22 mouse cellular contexts compared by ENCODE assay signal in the genomic region with DNA sequence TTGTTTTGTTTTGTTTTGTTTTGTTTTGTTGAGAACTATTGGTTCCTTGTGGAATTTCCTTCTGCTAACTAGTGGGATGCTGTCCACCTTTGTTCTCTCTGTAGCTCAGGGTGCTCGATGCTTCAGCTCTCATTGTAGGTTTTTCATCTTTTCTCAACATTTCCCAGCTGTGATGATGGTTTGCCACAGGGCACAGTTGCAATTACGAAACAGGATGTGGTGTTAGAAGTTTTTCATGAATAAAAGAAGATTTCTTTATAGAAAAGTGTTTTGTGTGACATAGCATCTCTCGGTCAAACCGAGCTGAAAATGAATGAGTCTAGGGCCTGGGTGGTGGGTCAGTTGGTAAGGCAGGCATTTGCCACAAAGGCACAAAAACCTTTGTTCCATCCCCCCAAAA.
"Had no signal": no experiment of that assay in that cellular context is flagged by ENCODE, and none has a peak within 500 bp of the region (broad histone marks: within the 10 kb centered on the region; RNA-seq: fewer than 3 reads in every experiment).

No protein-coding gene starts in this region.

- H3K27ac ChIP-seq: limb, embryonic 10.5 days; limb, embryonic 13.5 days; liver, embryonic 12.5 days; liver, embryonic 15.5 days; lung, embryonic 15.5 days; neural tube, embryonic 12.5 days; neural tube, embryonic 15.5 days; stomach, embryonic 15.5 days had no signal

- ATAC-seq: intestine, embryonic 16.5 days; liver, embryonic 12.5 days had no signal

- H3K9ac ChIP-seq: limb, embryonic 13.5 days; liver, embryonic 12.5 days; liver, embryonic 15.5 days; lung, embryonic 15.5 days; neural tube, embryonic 12.5 days; neural tube, embryonic 15.5 days; stomach, embryonic 15.5 days had no signal

- H3K9me3 ChIP-seq: limb, embryonic 10.5 days; limb, embryonic 13.5 days; liver, embryonic 12.5 days; liver, embryonic 15.5 days; lung, embryonic 15.5 days; neural tube, embryonic 12.5 days; neural tube, embryonic 15.5 days; stomach, embryonic 15.5 days had no signal

- DNase-seq: kidney, adult 18-20 months; kidney, adult 9 months; kidney, postnatal 14 days; kidney, postnatal 4 days; liver; lung, adult 18-20 months; lung, postnatal 10 days; lung, postnatal 36 days; midbrain, embryonic 14.5 days; retina, postnatal 1 day; thymus, adult 18-20 months; thymus, postnatal 4 days had no signal

- H3K36me3 ChIP-seq: limb, embryonic 10.5 days; limb, embryonic 13.5 days; liver, embryonic 12.5 days; liver, embryonic 15.5 days; lung, embryonic 15.5 days; neural tube, embryonic 12.5 days; neural tube, embryonic 15.5 days; stomach, embryonic 15.5 days had no signal

- H3K4me2 ChIP-seq: limb, embryonic 13.5 days; liver, embryonic 12.5 days; liver, embryonic 15.5 days; lung, embryonic 15.5 days; midbrain, embryonic 11.5 days; neural tube, embryonic 12.5 days; neural tube, embryonic 15.5 days; stomach, embryonic 15.5 days had no signal

- H3K27me3 ChIP-seq: limb, embryonic 13.5 days; liver, embryonic 12.5 days; liver, embryonic 15.5 days; lung, embryonic 15.5 days; neural tube, embryonic 12.5 days; neural tube, embryonic 15.5 days; stomach, embryonic 15.5 days had no signal

- H3K4me3 ChIP-seq: limb, embryonic 10.5 days; limb, embryonic 13.5 days; liver, embryonic 12.5 days; liver, embryonic 15.5 days; lung, embryonic 15.5 days; neural tube, embryonic 12.5 days; neural tube, embryonic 15.5 days; stomach, embryonic 15.5 days had no signal

- H3K4me1 ChIP-seq: limb, embryonic 10.5 days; liver, embryonic 12.5 days; liver, embryonic 15.5 days; lung, embryonic 15.5 days; neural tube, embryonic 12.5 days; neural tube, embryonic 15.5 days; stomach, embryonic 15.5 days had no signal
